Mouse (Mus musculus): ENCODE results near the gene Il9. TPM values are rescaled to one million over a fixed set of nuclear protein-coding genes. Genes with fewer than 3 reads are reported as not detected.

The Il9 gene
- total RNA-seq, 2 experiments from 2014 or later, result not detected

Other genes with a start within 250 kb of the Il9 start
- gene Neurog1, start 230.1 kb downstream of the Il9 start, total RNA-seq (2021), result not detected
- 10 to 100 TPM; 15.0 to 16.3 TPM for gene Cxcl14, start 185.7 kb downstream of the Il9 start, total RNA-seq (2021)
- gene Gm3045, start 55.7 kb downstream of the Il9 start, total RNA-seq (2021), result not detected
- gene Slc25a48, start 43.9 kb downstream of the Il9 start, total RNA-seq (2021), result 1 to 10 TPM; 4.1 to 4.5 TPM
- gene Fbxl21, start 40.2 kb upstream of the Il9 start, total RNA-seq (2021), result 1 to 10 TPM; 2.5 to 4.5 TPM
- 10 to 100 TPM; 31.2 to 68.1 TPM for gene Lect2, start 66.3 kb upstream of the Il9 start, total RNA-seq (2021)
- 10 to 100 TPM; 52.0 to 57.7 TPM for gene Tgfbi, start 127.3 kb upstream of the Il9 start, total RNA-seq (2021)
- gene Smad5, start 220.8 kb upstream of the Il9 start, total RNA-seq (2021), result 10 to 100 TPM; 51.6 to 59.0 TPM